Mouse (Mus musculus) kidney, embryonic 16.5 days (tissue): ENCODE results near the gene Armc9. TPM values are rescaled to one million over a fixed set of nuclear protein-coding genes. Genes with fewer than 3 reads are reported as not detected.

Source experiments
- ATAC-seq: fragments of 200-750 bp; cut with Nextera tagmentation; 2 replicates; pipeline ENCODE4 v1.8.0; 2017; ENCODE audit warnings: moderate TSS enrichment; ENCODE audit not compliant: low FRiP score, low TSS enrichment
- H3K27ac ChIP-seq: fragments of 300-500 bp; sonication (generic); 2 replicates; pipeline ENCODE4 v1.5.1; 2014; ENCODE audit warnings: low read length
- H3K27me3 ChIP-seq: fragments of 300-500 bp; sonication (generic); 2 replicates; pipeline ENCODE4 v1.6.1; 2014; ENCODE audit warnings: low read length, control low read depth, mixed read lengths; ENCODE audit not compliant: insufficient read depth
- H3K36me3 ChIP-seq: fragments of 300-500 bp; sonication (generic); 2 replicates; pipeline ENCODE4 v1.6.1; 2014; ENCODE audit warnings: low read length, control low read depth, mixed read lengths; ENCODE audit not compliant: insufficient read depth
- H3K4me1 ChIP-seq: fragments of 300-500 bp; sonication (generic); 2 replicates; pipeline ENCODE4 v1.6.1; 2014; ENCODE audit warnings: low read length, control low read depth, mixed read lengths; ENCODE audit not compliant: insufficient read depth
- H3K4me2 ChIP-seq: fragments of 300-500 bp; sonication (generic); replicated peaks from 2 replicates; pipeline ENCODE4 v1.6.1; 2014; ENCODE audit warnings: low read depth, low read length
- H3K4me3 ChIP-seq: fragments of 300-500 bp; sonication (generic); 2 replicates; pipeline ENCODE4 v1.5.1; 2014; ENCODE audit warnings: mild to moderate bottlenecking, low read length
- H3K9ac ChIP-seq: fragments of 300-500 bp; sonication (generic); replicated peaks from 2 replicates; pipeline ENCODE4 v1.6.1; 2014; ENCODE audit warnings: low read length
- H3K9me3 ChIP-seq: fragments of 300-500 bp; sonication (generic); 2 replicates; pipeline ENCODE4 v1.6.1; 2016; ENCODE audit warnings: low read length, control low read depth
- WGBS: fragments of 180-500 bp; shearing (Covaris S2); extraction: QIAGEN DNeasy Blood & Tissue Kit; methylation state at CpG from one replicate; pipeline ENCODE4 v1.1.7; 2014; 5-methylcytosine and 5-hydroxymethylcytosine counted together
- polyA plus RNA-seq: library from polyadenylated mRNA; unstranded; fragments of >200 nt; fragmentation: Nextera tagmentation; extraction: Ambion mirVana; gene quantifications from 2 replicates; pipeline ENCODE4 v1.2.1, GENCODE M21; 2015

The Armc9 gene
- polyA plus RNA-seq, 1 experiment from 2014 or later: 26.2 TPM

DNA sequence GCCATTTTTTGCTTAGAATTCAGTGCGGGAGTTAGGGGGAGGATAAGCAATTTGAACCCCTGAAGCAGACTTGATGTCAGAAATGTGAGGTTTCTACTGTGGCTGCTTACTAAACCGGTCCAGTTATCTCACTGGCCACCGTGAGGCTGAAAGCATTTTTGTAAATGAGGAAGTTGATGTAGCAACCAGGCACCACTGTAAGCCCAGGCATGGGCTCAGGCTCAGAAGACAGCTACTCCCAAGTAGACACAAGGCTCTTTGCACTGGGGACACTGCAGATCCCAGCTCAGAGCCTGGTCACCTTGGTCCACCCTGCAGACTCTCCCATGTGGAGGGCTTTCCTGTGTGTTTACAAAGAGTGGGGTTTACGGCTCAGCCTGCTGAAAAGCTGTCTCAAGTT lies 79.2 kb downstream of the Armc9 start:
- Histone ChIP-seq H3K27me3 (no peaks in the 10 kb centered on the region), H3K36me3 (no peaks in the 10 kb centered on the region), H3K4me2 (no peak overlapping the region), H3K9ac (no peak overlapping the region), H3K4me3 (no peak overlapping the region), H3K9me3 (no peaks in the 10 kb centered on the region), H3K4me1 (peaks cover under 1% of the 10 kb centered on the region; the same call in 1 of the 2 replicates), H3K27ac (0 out of 2 replicates have a peak overlapping the region, but pooled peaks have one; percentile 1)
- WGBS: 44% methylated on average over 4 of the region's 4 CpGs
- ATAC-seq: no peak

DNA sequence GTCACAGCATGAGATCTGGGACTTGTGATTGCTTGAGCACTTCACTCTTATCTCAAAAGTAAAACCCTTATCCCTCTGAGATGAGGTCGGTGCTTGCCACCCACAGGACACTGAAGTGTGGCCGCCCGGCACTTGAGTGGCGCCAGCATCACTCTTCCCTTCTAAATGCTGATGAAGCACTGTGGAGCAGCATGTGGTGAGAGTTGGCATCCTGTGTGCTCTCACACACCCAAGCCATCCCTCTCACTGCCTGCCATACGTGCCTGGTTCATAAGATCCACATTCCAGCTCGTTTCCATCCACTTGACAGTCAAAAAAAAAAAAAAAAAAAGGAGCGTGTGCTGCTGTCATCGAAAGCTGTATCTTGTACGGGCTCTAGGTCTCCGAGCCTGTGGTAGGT lies 80.5 kb downstream of the Armc9 start:
- Histone ChIP-seq H3K27me3 (no peaks in the 10 kb centered on the region), H3K9me3 (no peaks in the 10 kb centered on the region), H3K4me3 (no peak overlapping the region), H3K36me3 (no peaks in the 10 kb centered on the region), H3K4me2 (no peak overlapping the region), H3K9ac (no peak overlapping the region), H3K27ac (no peak overlapping the region), H3K4me1 (peaks cover 5% of the 10 kb centered on the region; the same call in 1 of the 2 replicates)
- WGBS: 82% methylated on average over 10 of the region's 10 CpGs
- ATAC-seq: no peak

DNA sequence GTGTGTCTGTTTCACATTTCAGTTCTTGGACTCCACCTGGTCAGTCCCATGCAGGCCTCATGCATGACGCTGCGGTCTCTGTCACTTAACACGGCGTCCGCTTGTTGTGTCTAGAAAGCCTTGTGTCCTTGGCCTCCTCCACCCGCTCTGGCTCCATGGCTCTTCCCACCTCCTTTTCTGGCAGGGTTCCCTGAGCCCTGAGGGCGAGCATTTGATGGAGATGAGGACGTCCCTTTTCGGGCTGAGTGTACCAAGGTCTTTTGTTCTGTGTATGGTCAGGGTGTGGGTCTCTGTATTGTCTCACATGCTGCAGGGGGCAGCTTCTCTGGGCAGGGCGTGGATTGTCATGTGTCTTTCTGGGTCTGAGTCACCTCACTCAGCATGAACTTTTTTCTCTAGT lies 81.9 kb downstream of the Armc9 start:
- Histone ChIP-seq H3K36me3 (no peaks in the 10 kb centered on the region), H3K9ac (no peak overlapping the region), H3K4me1 (peaks cover 5% of the 10 kb centered on the region; the same call in 1 of the 2 replicates), H3K27me3 (no peaks in the 10 kb centered on the region), H3K4me2 (no peak overlapping the region), H3K27ac (no peak overlapping the region), H3K4me3 (no peak overlapping the region), H3K9me3 (no peaks in the 10 kb centered on the region)
- no peak for ATAC-seq
- WGBS: 82% methylated on average over 10 of the region's 10 CpGs

DNA sequence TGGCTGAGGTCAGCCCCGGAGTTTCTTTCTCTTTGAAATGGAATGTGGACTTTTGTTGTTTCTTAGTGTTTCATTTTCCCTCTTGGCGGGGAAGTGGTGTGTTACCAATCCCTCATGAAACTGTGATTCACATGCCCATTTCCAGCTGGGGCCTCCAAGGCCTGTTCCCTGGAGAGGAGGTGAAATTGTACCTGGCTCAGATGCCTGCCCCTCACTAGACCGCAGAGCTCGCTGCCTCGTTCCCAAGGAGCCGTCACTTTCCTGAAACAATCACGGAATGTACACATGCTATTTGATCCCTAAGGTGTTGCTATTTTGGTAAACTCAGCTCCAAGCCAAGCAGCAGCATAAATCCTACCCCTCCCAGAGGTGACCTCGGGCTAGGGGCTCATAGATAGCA lies 84.4 kb downstream of the Armc9 start:
- H3K36me3 ChIP-seq: no peaks in the 10 kb centered on the region
- no peak overlapping the region; the same call in 1 of the 2 replicates for H3K9ac ChIP-seq
- no peaks in the 10 kb centered on the region for H3K27me3 ChIP-seq
- ATAC-seq: peak; percentile 49; the same call in 1 of the 2 replicates
- 38% methylated on average over 8 of the region's 8 CpGs for WGBS
- no peak overlapping the region; the same call in 1 of the 2 replicates for H3K27ac ChIP-seq
- no peaks in the 10 kb centered on the region for H3K9me3 ChIP-seq
- no peak overlapping the region for H3K4me3 ChIP-seq
- no peak overlapping the region for H3K4me2 ChIP-seq
- H3K4me1 ChIP-seq: 0 out of 2 replicates have a peak, but pooled peaks cover 5% of the 10 kb centered on the region

DNA sequence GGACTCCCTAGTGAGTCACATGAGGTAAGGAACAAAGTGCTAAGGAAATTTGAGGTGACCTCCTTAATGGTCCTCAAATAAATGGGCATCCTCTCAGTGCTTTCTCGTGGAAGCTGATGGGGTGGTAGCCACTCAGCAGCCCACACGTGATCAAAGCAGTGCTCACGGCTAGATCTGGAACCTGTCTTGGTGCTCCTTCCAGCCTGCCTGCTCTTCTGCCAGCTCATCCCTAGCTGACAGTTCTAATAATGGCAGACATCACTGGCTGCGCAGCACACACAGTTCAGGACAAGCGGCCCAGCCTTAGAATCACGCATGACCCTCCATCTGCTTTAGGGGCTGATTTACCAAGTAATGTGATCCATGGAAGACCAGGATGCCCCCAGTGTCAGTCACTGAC lies 85.3 kb downstream of the Armc9 start:
- no peak for ATAC-seq
- Histone ChIP-seq H3K9me3 (no peaks in the 10 kb centered on the region), H3K36me3 (0 out of 2 replicates have a peak, but pooled peaks cover under 1% of the 10 kb centered on the region), H3K9ac (no peak overlapping the region), H3K27me3 (no peaks in the 10 kb centered on the region), H3K4me3 (no peak overlapping the region), H3K4me1 (0 out of 2 replicates have a peak, but pooled peaks cover 5% of the 10 kb centered on the region), H3K4me2 (no peak overlapping the region), H3K27ac (no peak overlapping the region)
- WGBS: 79% methylated on average over 6 of the region's 6 CpGs

DNA sequence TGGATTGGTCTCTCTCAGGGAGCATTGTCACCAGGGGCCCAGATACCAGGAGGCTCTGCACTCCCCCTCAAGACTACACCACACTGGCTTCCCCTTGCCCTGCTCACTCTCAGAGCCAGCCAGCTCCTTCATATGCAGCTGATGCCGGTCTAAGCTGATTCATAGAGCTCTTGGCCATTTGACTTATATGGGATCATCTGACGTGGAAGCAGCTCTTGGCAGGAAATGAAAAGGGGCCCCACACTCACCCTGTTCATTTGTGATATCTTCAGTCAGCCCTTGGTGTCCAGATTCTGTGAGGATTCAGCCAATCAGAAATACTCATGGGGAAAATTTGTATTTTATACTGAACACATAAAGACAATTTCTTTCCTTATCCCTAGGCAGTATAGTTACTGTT lies 86.4 kb downstream of the Armc9 start:
- Histone ChIP-seq H3K36me3 (peaks cover 5% of the 10 kb centered on the region; the same call in 1 of the 2 replicates), H3K4me2 (no peak overlapping the region), H3K4me3 (no peak overlapping the region), H3K4me1 (0 out of 2 replicates have a peak, but pooled peaks cover 5% of the 10 kb centered on the region), H3K27ac (no peak overlapping the region), H3K27me3 (no peaks in the 10 kb centered on the region), H3K9ac (no peak overlapping the region), H3K9me3 (no peaks in the 10 kb centered on the region)
- WGBS: 46% methylated on average over 2 of the region's 2 CpGs
- ATAC-seq: no peak

DNA sequence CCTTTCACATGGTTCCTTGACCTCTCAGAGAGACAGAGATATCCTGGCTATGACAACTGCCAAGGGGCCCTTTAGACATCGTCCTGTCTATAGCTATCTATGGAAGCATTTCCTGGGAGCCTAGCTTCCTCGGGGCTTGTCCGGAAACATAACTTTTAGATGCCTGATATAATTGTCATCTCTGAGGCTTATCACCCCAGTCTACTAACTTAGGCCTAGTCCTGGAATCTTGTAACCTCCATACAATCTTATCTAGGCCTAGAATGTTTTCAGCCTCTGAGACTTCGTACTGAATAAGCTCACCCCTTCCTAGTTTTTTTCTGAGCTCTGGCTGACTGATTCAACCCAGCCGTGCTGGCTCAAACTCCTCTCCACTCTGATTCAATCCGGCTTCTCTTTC lies 88.9 kb downstream of the Armc9 start:
- H3K4me1 ChIP-seq: 0 out of 2 replicates have a peak, but pooled peaks cover 5% of the 10 kb centered on the region
- 77% methylated on average over 6 of the region's 6 CpGs for WGBS
- no peak overlapping the region for H3K27ac ChIP-seq
- H3K4me2 ChIP-seq: no peak overlapping the region
- H3K36me3 ChIP-seq: peaks cover 8% of the 10 kb centered on the region; the same call in 1 of the 2 replicates
- no peak for ATAC-seq
- no peak overlapping the region for H3K9ac ChIP-seq
- H3K27me3 ChIP-seq: no peaks in the 10 kb centered on the region
- no peak overlapping the region for H3K4me3 ChIP-seq
- no peaks in the 10 kb centered on the region for H3K9me3 ChIP-seq

DNA sequence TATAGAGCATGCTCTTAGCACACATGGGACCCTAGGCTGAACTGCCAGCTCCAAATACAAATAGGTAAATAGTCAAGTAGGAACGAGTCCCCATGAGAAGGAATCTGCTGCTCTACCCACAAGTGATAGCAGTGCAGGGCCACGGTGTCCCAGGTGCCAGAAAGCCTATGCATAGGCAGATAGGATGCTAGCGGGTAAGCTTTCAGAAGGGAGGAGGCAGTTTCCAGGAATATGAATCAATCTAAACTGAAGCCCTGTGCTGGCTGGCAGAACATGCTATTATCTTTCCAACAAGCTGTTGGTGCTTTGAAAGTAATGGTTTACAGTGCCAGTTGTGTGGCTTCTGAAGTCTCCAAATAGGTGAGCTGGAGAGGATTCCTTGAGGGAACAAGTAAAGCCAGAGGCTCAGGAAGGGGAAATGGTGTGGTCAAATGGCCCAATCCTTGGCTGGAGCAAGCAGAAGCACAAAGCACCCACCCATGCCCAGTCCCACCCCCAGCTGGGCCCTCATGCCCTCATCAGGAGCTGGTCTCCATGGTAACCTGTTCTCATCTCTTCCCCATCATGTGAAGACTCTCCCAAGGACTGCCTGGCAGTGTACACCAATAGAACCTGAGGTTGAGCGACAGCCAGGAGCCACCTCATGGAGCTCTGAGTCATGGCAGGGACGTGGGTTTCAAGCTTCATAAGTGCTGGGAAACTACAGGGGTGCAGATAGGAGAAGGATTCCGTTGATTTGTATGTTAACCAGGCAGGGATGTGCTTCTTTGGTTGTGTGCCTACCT lies 90.9 kb downstream of the Armc9 start:
- H3K4me1 ChIP-seq: no peaks in the 10 kb centered on the region
- no peaks in the 10 kb centered on the region for H3K9me3 ChIP-seq
- H3K4me3 ChIP-seq: no peak overlapping the region
- no peaks in the 10 kb centered on the region for H3K27me3 ChIP-seq
- H3K27ac ChIP-seq: no peak overlapping the region
- H3K9ac ChIP-seq: no peak overlapping the region
- WGBS: 89% methylated on average over 6 of the region's 6 CpGs
- H3K36me3 ChIP-seq: peaks cover 8% of the 10 kb centered on the region; the same call in 1 of the 2 replicates
- no peak overlapping the region for H3K4me2 ChIP-seq
- no peak for ATAC-seq

DNA sequence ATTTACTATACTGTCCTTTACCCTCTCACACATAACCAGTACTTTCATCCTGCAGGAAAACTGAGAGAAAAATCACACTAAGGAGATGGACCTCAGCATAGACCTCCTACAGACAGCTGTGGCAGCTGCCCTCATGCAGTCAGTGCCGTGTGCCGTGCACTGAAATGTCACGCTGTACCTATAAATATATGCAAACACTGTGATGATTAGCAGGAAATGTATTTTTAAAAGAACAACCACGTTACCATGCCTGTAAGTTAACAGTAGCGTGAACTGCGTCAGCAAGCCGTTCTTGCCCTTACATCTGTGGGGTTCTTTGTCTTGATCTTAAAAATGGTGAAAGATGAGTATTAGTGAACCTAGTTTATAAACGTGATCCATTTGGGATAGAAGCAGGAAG lies 98.8 kb downstream of the Armc9 start:
- Histone ChIP-seq H3K4me2 (no peak overlapping the region), H3K27ac (no peak overlapping the region), H3K9ac (no peak overlapping the region), H3K36me3 (0 out of 2 replicates have a peak, but pooled peaks cover under 1% of the 10 kb centered on the region), H3K9me3 (no peaks in the 10 kb centered on the region), H3K4me1 (no peaks in the 10 kb centered on the region), H3K4me3 (no peak overlapping the region), H3K27me3 (no peaks in the 10 kb centered on the region)
- ATAC-seq: no peak
- WGBS: 80% methylated on average over 8 of the region's 8 CpGs

DNA sequence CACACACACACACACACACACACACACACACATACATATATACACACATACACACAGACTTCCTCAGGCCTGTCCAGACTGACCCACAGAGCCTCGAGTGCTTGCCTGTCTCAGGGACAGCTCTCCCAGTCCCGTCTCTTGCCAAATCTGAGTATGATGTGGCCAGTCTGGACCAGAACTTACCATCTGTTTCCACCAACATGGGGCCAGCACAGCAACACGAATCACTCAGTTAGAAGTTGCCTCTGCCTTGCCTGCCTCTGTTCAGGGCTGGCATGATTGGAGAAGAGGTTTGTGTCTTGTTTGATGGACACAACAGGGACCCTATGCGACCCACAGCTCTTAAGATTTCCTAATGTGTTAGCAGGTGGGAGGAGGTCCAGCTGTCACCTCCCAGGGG lies 101.7 kb downstream of the Armc9 start:
- H3K27me3 ChIP-seq: no peaks in the 10 kb centered on the region
- no peak overlapping the region for H3K9ac ChIP-seq
- no peaks in the 10 kb centered on the region for H3K9me3 ChIP-seq
- H3K4me1 ChIP-seq: no peaks in the 10 kb centered on the region
- no peak for ATAC-seq
- no peak overlapping the region for H3K4me2 ChIP-seq
- 61% methylated on average over 4 of the region's 4 CpGs for WGBS
- no peak overlapping the region for H3K27ac ChIP-seq
- no peak overlapping the region for H3K4me3 ChIP-seq
- no peaks in the 10 kb centered on the region for H3K36me3 ChIP-seq
